Mouse (Mus musculus) CD4-positive, CD25-positive, alpha-beta regulatory T cell, adult 4 months (primary cell): ENCODE results near the gene Gm648. TPM values are rescaled to one million over a fixed set of nuclear protein-coding genes. Genes with fewer than 3 reads are reported as not detected.
"Not testable (repeated sequence)": the region's sequence is repeated elsewhere in the genome, so short reads cannot be mapped to it uniquely, and the experiment has no call there.

Experiments
- ATAC-seq: one replicate; pipeline ENCODE4 v1.8.0; 2017
- polyA plus RNA-seq, 2 experiments: library from polyadenylated mRNA; unstranded; fragments of 100-300 nt; shearing (Covaris generic); gene quantifications; one replicate each; pipeline ENCODE4 v1.2.1; 2017

Gene Gm648
- polyA plus RNA-seq = not detected

GRCm38 (mm10) chrX:56549506-56549905 is at the start of gene Gm648:
Gene Gm648 (minus strand): TSS chrX:56549606.
- ATAC-seq = no peak

DNA sequence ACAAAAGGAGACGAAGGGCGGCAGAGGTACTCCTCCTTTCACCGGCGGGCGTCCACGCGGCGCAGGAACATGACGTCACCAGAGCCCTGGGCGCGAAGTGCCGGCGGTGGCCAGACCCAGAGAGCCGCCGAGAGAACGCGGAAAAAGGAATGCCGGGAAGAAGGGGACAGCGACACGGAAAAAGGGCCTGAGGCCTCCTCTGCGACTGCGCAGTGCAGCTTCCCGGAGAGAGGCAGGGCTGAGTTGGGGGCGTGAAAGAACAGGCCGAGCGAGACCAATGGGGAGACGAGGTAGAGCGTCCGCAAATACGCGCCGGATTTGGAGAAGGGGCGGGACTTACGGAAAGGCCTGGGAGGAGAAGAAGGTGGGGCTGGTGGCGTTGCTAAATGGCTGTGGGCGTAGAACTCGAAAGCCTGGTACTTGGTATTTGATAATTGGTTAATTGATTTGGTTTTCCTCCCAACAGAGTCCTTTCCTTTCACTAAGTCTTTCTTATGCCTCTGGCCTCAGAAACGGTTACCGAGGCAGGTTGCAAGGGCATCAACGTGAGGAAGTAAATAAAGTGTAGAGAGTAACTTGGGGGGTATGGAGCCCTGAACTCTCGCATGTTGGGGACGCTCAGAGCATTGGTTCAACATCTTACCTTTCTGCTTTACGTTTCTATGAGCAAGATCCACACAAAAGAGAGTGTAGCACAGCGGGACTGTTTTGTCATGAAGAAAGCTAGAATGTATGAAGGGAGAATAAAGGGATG is 48.7 kb upstream of the Gm648 start, which contains the start of gene Mmgt1:
TSS of gene Mmgt1 (minus strand) at position 183 of the 754 bp plus-strand sequence.
- ATAC-seq = peak; percentile 98

- no peak for ATAC-seq
Observed at GRCm38 (mm10) chrX:56597219-56597886, 47.9 kb upstream of the Gm648 start.

DNA sequence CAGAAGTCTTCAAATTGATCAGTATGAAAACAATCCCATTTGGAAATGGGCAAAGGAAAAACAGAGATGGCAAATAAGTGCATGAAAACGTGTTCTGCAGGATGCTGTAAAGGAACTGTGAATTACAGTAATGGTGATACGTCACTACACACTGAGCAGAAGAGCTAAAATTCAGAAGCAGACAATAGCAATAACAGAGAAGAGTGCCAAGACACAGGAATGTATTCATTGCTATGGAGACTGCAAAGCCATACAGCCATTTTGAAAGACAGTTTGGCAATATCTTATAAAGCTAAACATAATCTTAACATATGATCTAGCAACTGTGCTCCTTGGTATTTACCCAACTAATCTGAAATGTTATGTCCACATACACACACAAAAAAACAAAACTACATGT is 28.8 kb upstream of the Gm648 start:
- ATAC-seq = no peak

- no peak for ATAC-seq
Observed at GRCm38 (mm10) chrX:56572465-56572864, 23.1 kb upstream of the Gm648 start.

DNA sequence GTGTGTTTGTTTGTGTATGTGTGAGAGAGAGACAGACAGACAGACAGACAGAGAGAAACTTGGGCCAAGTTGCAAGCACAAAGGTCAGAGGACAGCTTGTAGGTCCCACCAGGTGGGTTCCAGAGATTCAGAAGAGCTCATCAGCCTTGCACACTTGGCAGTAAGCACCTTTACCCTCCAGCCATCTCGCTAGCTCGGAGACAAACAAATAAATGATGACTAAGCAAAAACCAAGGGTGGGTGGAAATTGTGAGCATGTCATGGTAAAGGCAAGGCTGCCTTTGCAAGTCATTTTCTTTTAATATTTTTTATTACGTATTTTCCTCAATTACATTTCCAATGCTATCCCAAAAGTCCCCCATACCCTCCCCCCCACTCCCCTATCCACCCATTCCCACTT is 4.2 kb upstream of the Gm648 start:
- no peak for ATAC-seq

DNA sequence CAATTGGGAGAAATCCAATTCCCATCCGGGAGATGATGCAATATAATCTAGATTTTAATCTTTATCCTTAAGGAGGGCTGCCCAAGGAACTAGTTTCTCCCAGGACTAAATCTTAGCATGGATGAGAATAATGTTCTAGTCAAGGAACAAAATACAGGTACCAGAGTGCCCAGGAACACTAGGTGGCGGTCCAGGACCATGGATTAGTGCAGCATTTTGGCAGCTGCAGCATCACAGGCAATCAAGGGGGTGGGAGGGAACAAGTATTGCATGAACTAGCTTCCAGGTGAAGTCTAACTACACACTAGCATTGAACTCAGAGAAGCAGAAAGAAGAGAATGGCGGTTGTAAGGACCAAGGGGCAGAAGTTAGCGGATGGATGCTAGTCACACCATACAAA is 12.2 kb downstream of the Gm648 start:
- no peak for ATAC-seq

DNA sequence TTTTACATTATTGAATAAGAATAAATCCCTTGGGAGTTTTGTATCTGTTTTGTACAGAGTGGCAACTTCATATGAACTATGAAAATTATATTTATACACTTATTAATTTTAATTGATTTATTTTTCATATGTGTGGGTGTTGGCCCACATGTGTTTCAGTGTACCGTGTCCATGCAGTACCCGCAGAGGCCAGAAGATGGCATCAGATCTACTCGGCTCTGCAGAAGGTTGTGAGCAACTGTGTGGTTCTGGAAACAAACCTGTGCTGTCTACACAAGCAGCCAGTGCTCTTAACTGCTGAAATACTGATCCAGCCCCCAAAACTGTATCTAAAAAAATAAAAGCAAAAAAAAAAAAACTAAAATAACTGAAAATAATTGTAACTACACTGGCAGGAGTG is 18.1 kb downstream of the Gm648 start:
- ATAC-seq = peak; percentile 58

DNA sequence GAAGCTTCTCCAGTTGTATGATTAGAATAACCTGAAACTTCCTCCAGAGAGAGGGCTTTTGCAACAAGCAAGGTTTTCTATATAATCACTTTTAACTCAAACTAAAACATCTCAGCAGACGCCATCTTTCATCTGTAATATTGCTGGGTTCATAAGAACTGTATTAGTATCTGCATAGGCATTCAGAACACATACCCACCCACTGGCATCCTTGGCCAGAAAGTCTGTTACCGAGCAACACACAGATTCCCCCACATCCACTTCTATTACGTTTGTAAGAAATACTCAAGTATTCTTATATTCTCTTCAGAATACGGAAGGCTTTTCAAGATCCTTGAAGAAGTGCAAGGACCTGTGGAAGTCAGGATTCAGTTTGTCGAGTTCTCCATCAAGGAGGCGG is 25.0 kb downstream of the Gm648 start, which contains the start of gene Gm10477:
TSS of gene Gm10477 (plus strand) at position 301 of the 400 bp plus-strand sequence.
- not testable (repeated sequence) for ATAC-seq

- no peak for ATAC-seq
Observed at GRCm38 (mm10) chrX:56497241-56497640, 52.2 kb downstream of the Gm648 start.

Other genes starting within 250 kb of the Gm648 start
- gene Zfp449, start 203.2 kb downstream of the Gm648 start, polyA plus RNA-seq = 1 to 10 TPM; 1.3 to 1.9 TPM
- 1 to 10 TPM; 2.7 to 5.5 TPM for gene Smim10l2a, start 175.0 kb downstream of the Gm648 start, polyA plus RNA-seq
- gene Gm2174, start 101.6 kb downstream of the Gm648 start, polyA plus RNA-seq = 10 to 100 TPM in 1 of 2 experiments, not detected in 1; 15.0 TPM
- 10 to 100 TPM; 24.7 to 33.4 TPM for gene Ints6l, start 94.7 kb downstream of the Gm648 start, polyA plus RNA-seq
- not detected for gene Gm10477, start 24.9 kb downstream of the Gm648 start, polyA plus RNA-seq
- gene Mmgt1, start 48.5 kb upstream of the Gm648 start, polyA plus RNA-seq = 1 to 10 TPM; 8.9 to 9.5 TPM
- 1 to 10 TPM; 7.3 to 9.3 TPM for gene Slc9a6, start 60.2 kb upstream of the Gm648 start, polyA plus RNA-seq
- gene Fhl1, start 182.2 kb upstream of the Gm648 start, polyA plus RNA-seq = not detected